In genomic region chr6:34865711-34866593, GRCm38 (mm10) we compare ENCODE assay signal across 9 mouse cellular contexts. TPM values are rescaled to one million over a fixed set of nuclear protein-coding genes. Genes with fewer than 3 reads are reported as not detected.
DNase-seq lines count a peak whose midpoint lies in the region; ATAC-seq lines count a peak whose summit lies in the region.
"Had no signal": no experiment of that assay in that cellular context is flagged by ENCODE, and none has a peak within 500 bp of the region (broad histone marks: within the 10 kb centered on the region; RNA-seq: fewer than 3 reads in every experiment).

No protein-coding gene starts in this region.

- no peaks in the 10 kb centered on the region for H3K36me3 ChIP-seq in kidney, embryonic 15.5 days

- no peaks in the 10 kb centered on the region for H3K9me3 ChIP-seq in kidney, embryonic 15.5 days (replicated peaks)

- DNase-seq in gastrocnemius, adult 18-20 months (ENCODE audit: low spot score) = peak; percentile 56
- no peak for DNase-seq in gastrocnemius, adult 8-10 months (ENCODE audit: low spot score in 2 of 2)
- DNase-seq in heart, adult 18-20 months = peak; percentile 63 to 88
- DNase-seq in lung, postnatal 14 days = peak; percentile 60
- no peak for DNase-seq in frontal cortex, postnatal 10 days (ENCODE audit: low spot score in 2 of 2)
- DNase-seq in layer of hippocampus, postnatal 25 days (ENCODE audit: extremely low spot score in 1 of 2, low spot score in 1 of 2) = no peak
- DNase-seq: cerebellum, adult 2 months had no signal

- no peak overlapping the region for H3K9ac ChIP-seq in kidney, embryonic 15.5 days

- no peak overlapping the region for H3K4me3 ChIP-seq in kidney, embryonic 15.5 days (replicated peaks)

- no peaks in the 10 kb centered on the region for H3K27me3 ChIP-seq in kidney, embryonic 15.5 days

- 47% methylated on average over 7 of the region's 7 CpGs for WGBS in kidney, embryonic 15.5 days

- H3K27ac ChIP-seq in kidney, embryonic 15.5 days = peak overlapping the region; percentile 70

- H3K4me1 ChIP-seq in kidney, embryonic 15.5 days = peaks cover 35% of the 10 kb centered on the region

- ATAC-seq in kidney, embryonic 15.5 days (replicated peaks; ENCODE audit: low FRiP score) = peak; percentile 47
- no peak for ATAC-seq in megakaryocyte progenitor cell, adult 5-6 weeks (replicated peaks; ENCODE audit: poor library complexity)

- no peak overlapping the region for H3K4me2 ChIP-seq in kidney, embryonic 15.5 days

RNA-seq across cellular contexts. Expression of gene Tmem140, which starts 3.0 kb away (rescaled TPM):
- total RNA-seq in gastrocnemius, adult 18-20 months (2021) = 10 to 100 TPM; 30.5 to 42.8 TPM
- total RNA-seq in gastrocnemius, adult 8-10 months (2022) = 10 to 100 TPM; 26.9 to 32.4 (median 30.5) TPM
- total RNA-seq in heart, adult 18-20 months (2021) = 10 to 100 TPM; 26.5 to 32.4 TPM
- polyA plus RNA-seq in kidney, embryonic 15.5 days (2015; fragmentation: Nextera tagmentation; extraction: Ambion mirVana) = 1.9 and 2.3 TPM in 2 replicates
- 0.10 and 1.2 TPM in 2 replicates for total RNA-seq in megakaryocyte progenitor cell, adult 5-6 weeks (2015)
- 0.33 and 0.88 TPM in 2 replicates for total RNA-seq in megakaryocyte progenitor cell, adult 5-6 weeks (2017)
- 1 to 10 TPM; 1.9 to 2.0 TPM for total RNA-seq in layer of hippocampus, postnatal 25 days (2021)

RNA-seq across cellular contexts. Expression of gene Cyren, which starts 11.9 kb away (rescaled TPM):
- total RNA-seq in gastrocnemius, adult 18-20 months (2021) = 1 to 10 TPM; 2.8 to 3.7 TPM
- total RNA-seq in gastrocnemius, adult 8-10 months (2022) = 1 to 10 TPM; 2.4 to 3.3 (median 2.7) TPM
- 1 to 10 TPM; 3.6 to 5.2 TPM for total RNA-seq in heart, adult 18-20 months (2021)
- polyA plus RNA-seq in kidney, embryonic 15.5 days (2015; fragmentation: Nextera tagmentation; extraction: Ambion mirVana) = 11.9 and 15.6 TPM in 2 replicates
- 5.1 and 5.6 TPM in 2 replicates for total RNA-seq in megakaryocyte progenitor cell, adult 5-6 weeks (2015)
- total RNA-seq in megakaryocyte progenitor cell, adult 5-6 weeks (2017) = 2.5 and 2.9 TPM in 2 replicates
- total RNA-seq in layer of hippocampus, postnatal 25 days (2021) = 1 to 10 TPM; 4.8 TPM

RNA-seq across cellular contexts. Expression of gene Wdr91, which starts 44.7 kb away (rescaled TPM):
- total RNA-seq in gastrocnemius, adult 18-20 months (2021) = 1 to 10 TPM; 4.7 to 6.4 TPM
- total RNA-seq in gastrocnemius, adult 8-10 months (2022) = 1 to 10 TPM; 3.6 to 5.1 (median 4.9) TPM
- total RNA-seq in heart, adult 18-20 months (2021) = 10 to 100 TPM; 14.1 to 14.5 TPM
- polyA plus RNA-seq in kidney, embryonic 15.5 days (2015; fragmentation: Nextera tagmentation; extraction: Ambion mirVana) = 9.9 and 11.8 TPM in 2 replicates
- 5.8 and 6.1 TPM in 2 replicates for total RNA-seq in megakaryocyte progenitor cell, adult 5-6 weeks (2015)
- 20.5 and 22.7 TPM in 2 replicates for total RNA-seq in megakaryocyte progenitor cell, adult 5-6 weeks (2017)
- total RNA-seq in layer of hippocampus, postnatal 25 days (2021) = 10 to 100 TPM; 38.7 to 41.3 TPM

RNA-seq across cellular contexts. Expression of gene Stra8, which starts 54.0 kb away (rescaled TPM):
- total RNA-seq in gastrocnemius, adult 18-20 months (2021) = not detected
- not detected for total RNA-seq in gastrocnemius, adult 8-10 months (2022)
- total RNA-seq in heart, adult 18-20 months (2021) = not detected
- polyA plus RNA-seq in kidney, embryonic 15.5 days (2015; fragmentation: Nextera tagmentation; extraction: Ambion mirVana) = not detected in 2 replicates
- total RNA-seq in megakaryocyte progenitor cell, adult 5-6 weeks (2015) = not detected in 2 replicates
- total RNA-seq in megakaryocyte progenitor cell, adult 5-6 weeks (2017) = not detected in 2 replicates
- not detected for total RNA-seq in layer of hippocampus, postnatal 25 days (2021)
- polyA plus RNA-seq: cerebellum, adult 2 months had no signal

Comparison
In these comparisons a context has a peak if more than half of its experiments do, and no peak if none do; other contexts are left out.
1. DNase-seq: peak in gastrocnemius, adult 18-20 months (single experiment), heart, adult 18-20 months (2 of 2) and lung, postnatal 14 days (single experiment); none in gastrocnemius, adult 8-10 months (0 of 2), frontal cortex, postnatal 10 days (0 of 2) and layer of hippocampus, postnatal 25 days (0 of 2).
2. RNA of gene Tmem140, which starts 3.0 kb away (total RNA-seq): 30.5 to 42.8 TPM in gastrocnemius, adult 18-20 months, 26.5 to 32.4 TPM in heart, adult 18-20 months and 26.9 to 32.4 TPM in gastrocnemius, adult 8-10 months; 1.9 to 2.0 TPM in layer of hippocampus, postnatal 25 days and 0.10 to 1.2 TPM in megakaryocyte progenitor cell, adult 5-6 weeks; every median in the first group is over 4 times any median in the second.